In genomic region chr12:80518757-80519620, GRCm38 (mm10) we compare ENCODE assay signal across 8 mouse cellular contexts. TPM values are rescaled to one million over a fixed set of nuclear protein-coding genes. Genes with fewer than 3 reads are reported as not detected.
A peak's percentile ranks its signal among the peaks of the same experiment; 100 is the strongest.
DNase-seq lines count a peak whose midpoint lies in the region; ATAC-seq and TF ChIP-seq lines count a peak whose summit lies in the region.

No protein-coding gene starts in this region.

- WGBS in lung, embryonic 16.5 days: under 1% methylated on average over 86 of the region's 90 CpGs
- WGBS in cerebellum, adult 2 months: under 1% methylated on average over 86 of the region's 90 CpGs
- 1% methylated on average over 81 of the region's 90 CpGs for WGBS in forebrain, postnatal 0 days
- under 1% methylated on average over 82 of the region's 90 CpGs for WGBS in midbrain, embryonic 10.5 days
- WGBS in stomach, postnatal 0 days: under 1% methylated on average over 83 of the region's 90 CpGs

- TF ChIP-seq POLR2A in cerebellum, adult 2 months (IDR thresholded peaks at IDR 0.05; ENCODE audit: borderline replicate concordance, insufficient read depth, low read length): no peak

- no peaks in the 10 kb centered on the region for H3K36me3 ChIP-seq in lung, embryonic 16.5 days (ENCODE audit: control insufficient read depth, insufficient read depth, low read length)
- no peaks in the 10 kb centered on the region for H3K36me3 ChIP-seq in forebrain, postnatal 0 days (ENCODE audit: insufficient read depth)
- H3K36me3 ChIP-seq in midbrain, embryonic 10.5 days: 0 out of 2 replicates have a peak, but pooled peaks cover 6% of the 10 kb centered on the region
- H3K36me3 ChIP-seq in stomach, postnatal 0 days (ENCODE audit: control insufficient read depth, insufficient read depth, low read length): no peaks in the 10 kb centered on the region

- no peak for TF ChIP-seq CTCF in cerebellum, adult 2 months (IDR thresholded peaks at IDR 0.05; ENCODE audit: borderline replicate concordance, insufficient read depth, low read depth, low read length)
- no peak for TF ChIP-seq CTCF in forebrain, postnatal 0 days (IDR thresholded peaks at IDR 0.05; ENCODE audit: low read depth)
- no peak for TF ChIP-seq CTCF in stomach, postnatal 0 days (IDR thresholded peaks at IDR 0.05; ENCODE audit: low read depth)

- H3K9ac ChIP-seq in lung, embryonic 16.5 days (ENCODE audit: low read length): peak overlapping the region; percentile 65
- H3K9ac ChIP-seq in forebrain, postnatal 0 days: peak overlapping the region; percentile 80
- H3K9ac ChIP-seq in stomach, postnatal 0 days (ENCODE audit: low read length): peak overlapping the region; percentile 58

- H3K4me1 ChIP-seq in lung, embryonic 16.5 days (replicated peaks; ENCODE audit: control insufficient read depth, insufficient read depth, low read length): peaks cover 18% of the 10 kb centered on the region
- H3K4me1 ChIP-seq in cerebellum, adult 2 months (ENCODE audit: control insufficient read depth, insufficient read depth, low read length): no peaks in the 10 kb centered on the region
- peaks cover 5% of the 10 kb centered on the region; the same call in 1 of the 2 replicates for H3K4me1 ChIP-seq in forebrain, postnatal 0 days (ENCODE audit: insufficient read depth)
- peaks cover 56% of the 10 kb centered on the region for H3K4me1 ChIP-seq in midbrain, embryonic 10.5 days
- H3K4me1 ChIP-seq in stomach, postnatal 0 days (replicated peaks; ENCODE audit: control insufficient read depth, insufficient read depth): no peaks in the 10 kb centered on the region

- H3K27ac ChIP-seq in lung, embryonic 16.5 days (ENCODE audit: low read length): no peak overlapping the region
- H3K27ac ChIP-seq in cerebellum, adult 2 months (ENCODE audit: insufficient read depth, low read length): peak overlapping the region; percentile 12; the same call in 1 of the 2 replicates
- peak overlapping the region; percentile 87 for H3K27ac ChIP-seq in forebrain, postnatal 0 days (ENCODE audit: low read depth, low read length)
- H3K27ac ChIP-seq in midbrain, embryonic 10.5 days (replicated peaks): peak overlapping the region; percentile 95
- H3K27ac ChIP-seq in stomach, postnatal 0 days (replicated peaks): no peak overlapping the region

- ATAC-seq in lung, embryonic 16.5 days (ENCODE audit: low read depth): peak; percentile 70
- ATAC-seq in forebrain, postnatal 0 days: peak; percentile 89
- no peak; the same call in 1 of the 2 replicates for ATAC-seq in stomach, postnatal 0 days (ENCODE audit: low FRiP score, low TSS enrichment)
- ATAC-seq in activated CD4-positive, CD25-positive, alpha-beta regulatory T cell, adult 4 months: no peak

- peak overlapping the region; percentile 64 for H3K4me3 ChIP-seq in lung, embryonic 16.5 days (ENCODE audit: low read length)
- H3K4me3 ChIP-seq in cerebellum, adult 2 months (replicated peaks; ENCODE audit: insufficient read depth, low read depth, low read length): peak overlapping the region; percentile 72
- H3K4me3 ChIP-seq in forebrain, postnatal 0 days (ENCODE audit: low read depth, low read length): peak overlapping the region; percentile 91
- peak overlapping the region; percentile 81 for H3K4me3 ChIP-seq in midbrain, embryonic 10.5 days
- H3K4me3 ChIP-seq in stomach, postnatal 0 days (ENCODE audit: low read depth, low read length): peak overlapping the region; percentile 59

- H3K27me3 ChIP-seq in lung, embryonic 16.5 days (ENCODE audit: control insufficient read depth, insufficient read depth, low read depth, low read length): peaks cover 45% of the 10 kb centered on the region
- no peaks in the 10 kb centered on the region for H3K27me3 ChIP-seq in cerebellum, adult 2 months (ENCODE audit: control insufficient read depth, insufficient read depth, low read length)
- no peaks in the 10 kb centered on the region for H3K27me3 ChIP-seq in forebrain, postnatal 0 days (ENCODE audit: insufficient read depth, low read length)
- peaks cover 69% of the 10 kb centered on the region for H3K27me3 ChIP-seq in midbrain, embryonic 10.5 days (ENCODE audit: low read depth, poor library complexity, severe bottlenecking)
- H3K27me3 ChIP-seq in stomach, postnatal 0 days (ENCODE audit: control insufficient read depth, insufficient read depth, low read length): peaks cover 6% of the 10 kb centered on the region; the same call in 1 of the 2 replicates

- peak overlapping the region; percentile 97 for H3K4me2 ChIP-seq in lung, embryonic 16.5 days (ENCODE audit: low read depth, low read length)
- peak overlapping the region; percentile 98 for H3K4me2 ChIP-seq in forebrain, postnatal 0 days (ENCODE audit: low read depth)
- H3K4me2 ChIP-seq in stomach, postnatal 0 days (replicated peaks; ENCODE audit: low read depth): peak overlapping the region; percentile 82

- no peak for DNase-seq in lung, postnatal 14 days
- peak; percentile 71 to 75 for DNase-seq in cerebellum, adult 2 months
- DNase-seq in forebrain, postnatal 0 days: peak; percentile 80
- DNase-seq in layer of hippocampus, adult 8-10 months (ENCODE audit: low spot score in 2 of 2): peak; percentile 40 to 44
- peak; percentile 83 for DNase-seq in midbrain, embryonic 10.5 days (ENCODE audit: low spot score)
- peak; percentile 33 for DNase-seq in stomach, postnatal 0 days (ENCODE audit: low spot score)

- no peaks in the 10 kb centered on the region for H3K9me3 ChIP-seq in lung, embryonic 16.5 days (ENCODE audit: control insufficient read depth, low read length)
- no peaks in the 10 kb centered on the region for H3K9me3 ChIP-seq in forebrain, postnatal 0 days (ENCODE audit: low read length)
- H3K9me3 ChIP-seq in midbrain, embryonic 10.5 days (replicated peaks): no peaks in the 10 kb centered on the region
- H3K9me3 ChIP-seq in stomach, postnatal 0 days (ENCODE audit: control insufficient read depth, low read length): no peaks in the 10 kb centered on the region

- TF ChIP-seq EP300 in stomach, postnatal 0 days (optimal IDR thresholded peaks at IDR 0.05): no peak

RNA-seq across cellular contexts. Expression of gene Galnt16, which starts 0.9 kb away (rescaled TPM):
- polyA plus RNA-seq in lung, embryonic 16.5 days (2015; fragmentation: Nextera tagmentation; extraction: Ambion mirVana): 13.0 and 13.4 TPM in 2 replicates
- 29.3 and 32.8 TPM in 2 replicates for polyA plus RNA-seq in cerebellum, adult 2 months (2012; rRNA removed)
- 44.1 and 65.1 TPM in 2 replicates for total RNA-seq in forebrain, postnatal 0 days (2014; rRNA removed)
- 19.3 and 28.2 TPM in 2 replicates for polyA plus RNA-seq in forebrain, postnatal 0 days (2015; fragmentation: Nextera tagmentation; extraction: Ambion mirVana)
- total RNA-seq in layer of hippocampus, adult 8-10 months (2022): 100 to 1,000 TPM; 164 to 194 (median 183) TPM
- polyA plus RNA-seq in midbrain, embryonic 10.5 days (2016; fragmentation: Nextera tagmentation; extraction: Ambion mirVana): 28.4 and 31.6 TPM in 2 replicates
- 6.1 and 6.3 TPM in 2 replicates for polyA plus RNA-seq in stomach, postnatal 0 days (2015; fragmentation: Nextera tagmentation; extraction: Ambion mirVana)
- not detected for polyA plus RNA-seq in activated CD4-positive, CD25-positive, alpha-beta regulatory T cell, adult 4 months (2017; shearing (Covaris generic))

RNA-seq across cellular contexts. Expression of gene Exd2, which starts 56.1 kb away (rescaled TPM):
- polyA plus RNA-seq in lung, embryonic 16.5 days (2015; fragmentation: Nextera tagmentation; extraction: Ambion mirVana): 29.6 and 30.7 TPM in 2 replicates
- 61.5 and 68.0 TPM in 2 replicates for polyA plus RNA-seq in cerebellum, adult 2 months (2012; rRNA removed)
- 35.4 and 42.0 TPM in 2 replicates for total RNA-seq in forebrain, postnatal 0 days (2014; rRNA removed)
- 27.3 and 32.2 TPM in 2 replicates for polyA plus RNA-seq in forebrain, postnatal 0 days (2015; fragmentation: Nextera tagmentation; extraction: Ambion mirVana)
- 100 to 1,000 TPM in 2 of 4 experiments, 10 to 100 TPM in 2; 86.5 to 127 (median 106) TPM for total RNA-seq in layer of hippocampus, adult 8-10 months (2022)
- polyA plus RNA-seq in midbrain, embryonic 10.5 days (2016; fragmentation: Nextera tagmentation; extraction: Ambion mirVana): 39.0 and 44.1 TPM in 2 replicates
- polyA plus RNA-seq in stomach, postnatal 0 days (2015; fragmentation: Nextera tagmentation; extraction: Ambion mirVana): 9.0 and 10.6 TPM in 2 replicates
- 10 to 100 TPM; 17.3 to 20.2 TPM for polyA plus RNA-seq in activated CD4-positive, CD25-positive, alpha-beta regulatory T cell, adult 4 months (2017; shearing (Covaris generic))

Comparison
In these comparisons a context has a peak if more than half of its experiments do, and no peak if none do; other contexts are left out.
1. ATAC-seq: peak in lung, embryonic 16.5 days (single experiment) and forebrain, postnatal 0 days (single experiment); none in stomach, postnatal 0 days (single experiment) and activated CD4-positive, CD25-positive, alpha-beta regulatory T cell, adult 4 months (single experiment).
2. H3K27ac ChIP-seq: peak in cerebellum, adult 2 months (single experiment), forebrain, postnatal 0 days (single experiment) and midbrain, embryonic 10.5 days (single experiment); none in lung, embryonic 16.5 days (single experiment) and stomach, postnatal 0 days (single experiment).
3. Peak in every context shown above with its lines, with median percentiles within 50 percentile points of each other: H3K4me2 ChIP-seq, H3K4me3 ChIP-seq and H3K9ac ChIP-seq.